Mouse (Mus musculus) gastrocnemius, adult 18-20 months (tissue): Measurements from ENCODE around the gene D17H6S53E. TPM values are rescaled to one million over a fixed set of nuclear protein-coding genes. Genes with fewer than 3 reads are reported as not detected.

Experiments used
- DNase-seq: peaks from one replicate; pipeline ENCODE4 v3.0.0; 2021; ENCODE audit warnings: low spot score
- total RNA-seq, 2 experiments: library from RNA; stranded (reverse); gene quantifications; 2 replicates each; pipeline ENCODE4 v1.2.3; 2021

D17H6S53E gene
- total RNA-seq, 2 experiments from 2014 or later: 12.6 to 16.6 TPM

GRCm38 (mm10) chr17:35131038-35131437, 4.9 kb downstream of the D17H6S53E start:
- no peak for DNase-seq

- no peak for DNase-seq
These were observed 5.5 kb downstream of the D17H6S53E start, which contains the start of gene Apom for GRCm38 (mm10) chr17:35131500-35132173. Gene Apom, minus strand, starts transcription at chr17:35132050.

GRCm38 (mm10) chr17:35132174-35132560, 6.0 kb downstream of the D17H6S53E start:
- DNase-seq: no peak

GRCm38 (mm10) chr17:35133517-35133916, 7.3 kb downstream of the D17H6S53E start:
- DNase-seq: no peak

GRCm38 (mm10) chr17:35134801-35135590, 8.8 kb downstream of the D17H6S53E start, which contains the start of gene Bag6:
Gene Bag6, plus strand, starts transcription at chr17:35135178.
- DNase-seq: peak; percentile 93

- no peak for DNase-seq
These were observed 9.6 kb downstream of the D17H6S53E start for GRCm38 (mm10) chr17:35135591-35136320.

- DNase-seq: no peak
These were observed 13.1 kb downstream of the D17H6S53E start for GRCm38 (mm10) chr17:35139269-35139668.

GRCm38 (mm10) chr17:35140490-35140996, 14.4 kb downstream of the D17H6S53E start:
- DNase-seq: no peak

- DNase-seq: no peak
These were observed 15.8 kb downstream of the D17H6S53E start for GRCm38 (mm10) chr17:35141971-35142370.

GRCm38 (mm10) chr17:35146139-35146538, 20.0 kb downstream of the D17H6S53E start:
- DNase-seq: no peak

GRCm38 (mm10) chr17:35147348-35147747, 21.2 kb downstream of the D17H6S53E start:
- no peak for DNase-seq

GRCm38 (mm10) chr17:35147922-35148639, 21.9 kb downstream of the D17H6S53E start:
- DNase-seq: no peak

- no peak for DNase-seq
These were observed 25.9 kb downstream of the D17H6S53E start for GRCm38 (mm10) chr17:35152121-35152520.

- no peak for DNase-seq
These were observed 26.9 kb downstream of the D17H6S53E start for GRCm38 (mm10) chr17:35153077-35153476.

GRCm38 (mm10) chr17:35153931-35154330, 27.8 kb downstream of the D17H6S53E start:
- no peak for DNase-seq

- DNase-seq: no peak
These were observed 28.4 kb downstream of the D17H6S53E start for GRCm38 (mm10) chr17:35154616-35155015.

- no peak for DNase-seq
These were observed 29.3 kb downstream of the D17H6S53E start for GRCm38 (mm10) chr17:35155451-35155850.

- no peak for DNase-seq
These were observed 30.5 kb downstream of the D17H6S53E start for GRCm38 (mm10) chr17:35156461-35157200.

- no peak for DNase-seq
These were observed 31.1 kb downstream of the D17H6S53E start for GRCm38 (mm10) chr17:35157254-35157653.

- no peak for DNase-seq
These were observed 31.5 kb downstream of the D17H6S53E start for GRCm38 (mm10) chr17:35157661-35158175.
